Mouse (Mus musculus) forelimb bud, embryonic 11.5 days (tissue): ENCODE results near the gene Zfp976.
"Not testable (repeated sequence)": the region's sequence is repeated elsewhere in the genome, so short reads cannot be mapped to it uniquely, and the experiment has no call there.

ENCODE experiments used
- DNase-seq: peaks from one replicate; pipeline ENCODE4 v3.0.0-alpha.2; 2012; ENCODE audit warnings: low read depth, low spot score

Gene Zfp976

DNA sequence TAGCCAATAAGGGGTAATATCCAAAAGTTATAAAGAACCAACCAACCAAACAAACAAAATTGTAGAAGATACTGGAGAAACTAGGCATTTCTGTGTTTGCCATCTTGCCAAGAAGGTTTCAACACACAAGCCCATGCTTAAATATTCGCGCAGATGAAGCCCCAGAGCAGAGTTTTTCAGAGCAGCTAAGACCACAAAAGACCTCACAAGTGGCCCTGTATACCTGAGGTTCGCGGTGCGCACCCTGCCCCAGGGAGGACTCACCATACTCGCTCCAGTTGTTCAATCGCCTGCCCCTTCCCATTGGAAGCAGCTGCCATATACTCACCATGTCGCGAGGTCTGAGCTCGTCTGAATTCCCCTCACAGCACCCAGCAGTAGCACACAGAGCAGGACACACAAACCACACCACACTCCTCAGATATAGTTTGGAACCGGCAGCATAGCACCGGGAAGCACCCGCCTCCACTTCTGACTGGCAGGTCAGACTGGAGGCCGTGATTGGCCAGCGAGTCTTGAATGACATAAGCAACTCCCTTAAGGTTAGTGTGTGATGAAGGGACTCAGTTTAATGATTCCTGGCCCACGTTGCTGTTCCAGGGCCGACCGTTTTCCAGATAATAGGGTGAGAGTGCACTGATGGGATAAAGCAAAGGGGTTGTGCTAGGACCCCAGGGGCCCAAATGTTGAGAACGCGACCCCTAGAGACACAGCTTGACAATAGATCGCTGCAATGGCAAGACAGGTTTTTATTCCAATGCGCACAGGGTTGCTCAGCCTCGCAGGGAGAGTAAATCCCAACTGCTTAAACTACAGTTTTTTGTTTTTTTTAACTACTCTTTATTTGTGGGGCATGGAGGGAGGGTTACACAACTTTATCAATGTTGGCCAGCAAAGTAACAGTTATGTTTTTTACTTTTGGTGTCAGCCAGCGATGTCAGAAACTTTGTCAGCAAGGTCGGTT is at the start of gene Zfp976:
TSS of gene Zfp976 (minus strand) at position 437 of the 964 bp plus-strand sequence.
- DNase-seq = peak; percentile 66

DNA sequence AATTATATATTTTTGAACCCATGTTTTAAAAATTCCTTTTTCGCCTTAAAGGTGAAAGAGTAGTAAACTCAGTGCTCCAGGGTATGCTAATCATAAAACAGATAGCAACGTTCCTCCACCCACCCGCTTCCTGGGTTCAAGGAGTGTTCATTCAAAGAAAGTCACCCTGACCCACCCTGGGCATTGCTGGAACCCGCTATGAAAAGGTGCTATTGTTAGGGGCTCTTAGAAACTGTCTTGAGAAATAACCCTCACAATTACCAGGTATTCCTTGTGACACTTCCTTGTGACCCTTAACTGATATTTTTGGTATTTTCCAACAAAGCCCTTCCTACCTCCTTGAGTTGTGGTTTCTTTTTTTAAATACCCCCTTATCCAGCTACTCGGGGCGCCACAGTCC is 37.7 kb upstream of the Zfp976 start:
- not testable (repeated sequence) for DNase-seq

DNA sequence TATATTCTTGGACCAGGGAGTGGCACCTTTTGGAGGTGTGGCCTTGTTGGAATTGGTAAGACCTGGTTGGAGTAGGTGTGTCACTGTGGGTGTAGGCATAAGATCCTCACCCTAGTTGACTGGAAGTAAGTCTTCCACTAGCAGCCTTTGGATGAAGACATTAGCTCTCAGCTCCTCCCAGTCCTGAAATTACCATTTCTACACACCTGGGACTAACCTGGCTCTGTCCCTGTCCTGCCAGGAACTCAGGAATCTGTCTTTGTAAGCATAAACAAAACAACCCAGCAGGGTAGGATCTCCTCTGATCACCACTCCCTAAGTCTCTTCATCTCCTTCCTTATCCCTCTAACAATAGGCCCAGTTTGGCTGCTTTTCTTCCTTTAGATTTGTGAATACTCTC is 37.3 kb upstream of the Zfp976 start:
- not testable (repeated sequence) for DNase-seq

DNA sequence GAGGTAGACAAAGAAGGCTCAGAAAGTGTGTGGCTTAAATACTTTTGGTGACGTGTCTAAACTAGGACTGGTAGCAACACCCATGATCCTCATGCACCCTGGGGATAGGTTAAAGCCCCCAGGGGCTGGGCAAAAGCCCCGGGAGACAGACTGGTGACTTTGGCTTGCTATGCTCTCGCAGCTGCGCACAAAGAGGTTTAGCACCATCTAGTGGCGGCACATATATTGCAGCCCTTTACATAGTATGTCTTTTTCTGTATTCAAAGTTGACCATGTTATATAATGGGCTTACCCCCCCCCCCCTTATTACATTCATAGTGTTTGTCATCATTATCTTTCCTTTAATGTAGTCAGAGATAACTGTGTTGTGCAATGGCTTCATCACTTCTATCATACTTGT is 17.8 kb upstream of the Zfp976 start:
- not testable (repeated sequence) for DNase-seq

DNA sequence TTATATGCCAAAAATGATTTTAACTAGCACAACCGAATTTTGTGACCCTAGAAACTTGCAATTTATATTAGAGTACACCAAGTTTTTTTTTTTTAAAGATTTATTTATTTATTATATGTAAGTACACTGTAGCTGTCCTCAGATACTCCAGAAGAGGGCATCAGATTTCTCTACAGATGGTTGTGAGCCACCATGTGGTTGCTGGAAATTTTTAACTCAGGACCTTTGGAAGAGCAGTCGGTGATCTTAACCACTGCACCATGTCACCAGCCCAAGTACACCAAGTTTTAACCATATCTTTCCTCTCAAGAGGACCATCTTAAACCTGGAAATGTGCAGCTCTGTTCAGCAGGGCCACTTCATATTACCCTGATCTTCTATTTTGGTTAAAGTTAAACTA is 12.8 kb upstream of the Zfp976 start:
- not testable (repeated sequence) for DNase-seq

DNA sequence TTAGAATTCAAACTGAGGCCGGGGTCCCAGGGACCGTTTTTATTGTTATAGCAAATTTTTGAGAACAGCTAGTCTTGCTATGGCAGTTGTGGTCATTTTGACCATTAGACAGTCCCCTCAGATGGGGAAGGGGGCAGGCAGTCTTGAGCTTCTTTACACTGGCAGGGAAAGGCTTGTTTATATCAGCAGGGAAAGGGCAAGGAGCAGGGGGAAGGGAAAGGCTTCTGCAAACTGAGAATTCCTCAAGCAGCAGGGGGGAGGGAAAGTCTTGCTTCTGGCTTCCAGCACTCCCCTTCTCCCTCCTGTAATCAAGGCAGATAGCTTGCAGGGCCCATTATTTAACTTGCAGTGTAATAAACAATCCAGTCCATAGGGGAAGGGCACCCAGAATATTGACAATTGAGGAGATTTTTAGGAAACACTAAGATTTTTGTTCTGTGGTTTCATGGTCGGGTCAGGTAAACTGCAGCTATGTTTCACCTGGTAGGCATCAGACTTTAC is 782 bp upstream of the Zfp976 start:
- DNase-seq = not testable (repeated sequence)

DNA sequence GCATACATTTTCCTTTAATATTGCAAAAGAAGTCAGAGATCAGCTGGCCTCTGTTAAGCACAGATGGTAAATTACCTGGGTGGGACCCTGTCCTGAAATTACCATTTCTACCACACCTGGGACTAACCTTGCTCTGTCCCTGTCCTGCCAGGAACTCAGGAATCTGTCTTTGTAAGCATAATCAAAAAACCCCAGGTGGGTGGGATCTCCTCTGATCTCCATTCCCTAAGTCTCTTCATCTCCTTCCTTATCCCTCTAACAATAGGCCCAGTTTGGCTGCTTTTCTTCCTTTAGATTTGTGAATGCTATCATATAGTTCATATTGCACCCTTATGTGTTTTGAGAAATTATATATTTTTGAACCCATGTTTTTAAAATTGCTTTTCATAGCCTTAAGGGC is 11.4 kb downstream of the Zfp976 start:
- not testable (repeated sequence) for DNase-seq

DNA sequence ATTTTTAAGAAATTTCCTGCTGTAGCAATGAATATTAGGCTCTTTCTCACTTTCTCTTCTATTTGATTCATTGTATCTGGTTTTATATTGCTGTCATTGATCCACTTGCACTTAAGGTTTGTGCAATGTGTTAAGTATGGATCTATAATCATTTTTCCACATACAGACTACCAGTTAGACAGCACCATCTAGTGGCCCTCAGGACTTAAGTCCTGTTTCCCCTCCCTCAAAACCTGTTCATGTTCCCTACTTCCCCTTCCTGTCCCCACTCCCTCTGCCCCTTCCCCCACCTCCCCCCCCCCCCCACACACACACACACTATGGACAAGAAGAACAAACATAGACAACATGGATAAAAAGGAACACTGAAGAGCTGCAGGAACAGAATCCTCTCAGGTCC is 46.7 kb downstream of the Zfp976 start:
- DNase-seq = not testable (repeated sequence)

DNA sequence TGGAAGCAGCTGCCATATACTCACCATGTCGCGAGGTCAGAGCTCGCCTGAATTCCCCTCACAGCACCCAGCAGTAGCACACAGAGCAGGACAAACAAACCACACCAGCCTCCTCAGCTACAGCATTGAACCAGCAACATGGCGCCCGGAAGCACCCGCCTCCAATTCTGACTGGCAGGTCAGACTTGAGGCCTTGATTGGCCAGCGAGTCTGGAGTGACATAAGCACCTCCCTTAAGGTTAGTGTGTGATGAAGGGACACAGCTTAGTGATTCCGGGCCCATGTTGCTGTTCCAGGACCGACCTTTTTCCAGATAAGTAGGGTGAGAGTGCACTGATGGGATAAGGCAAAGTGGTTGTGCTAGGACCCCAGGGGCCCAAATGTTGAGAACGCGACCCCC is 50.0 kb downstream of the Zfp976 start, which contains the start of gene Zfp977:
TSS of gene Zfp977 (minus strand) at position 135 of the 400 bp plus-strand sequence.
- DNase-seq = not testable (repeated sequence)

DNA sequence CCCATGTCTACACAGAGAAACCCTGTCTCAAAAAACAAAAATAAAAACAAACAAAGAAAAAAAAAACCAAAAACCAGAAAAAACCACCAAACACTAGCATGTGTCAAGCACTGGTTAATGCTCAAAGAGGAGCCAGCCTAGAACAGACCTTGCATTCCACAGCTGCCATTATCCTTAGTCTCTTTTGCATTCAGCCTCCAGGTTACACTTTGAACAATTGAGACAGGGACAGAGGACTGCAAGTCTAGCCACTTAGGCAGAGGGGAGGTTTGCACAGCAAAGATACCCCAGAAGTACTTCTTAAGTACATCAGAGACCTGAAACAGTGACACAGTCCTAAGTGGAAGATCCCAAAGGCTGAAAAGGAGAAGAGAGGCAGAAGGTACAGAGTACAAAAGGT is 51.1 kb downstream of the Zfp976 start:
- DNase-seq = not testable (repeated sequence)

DNA sequence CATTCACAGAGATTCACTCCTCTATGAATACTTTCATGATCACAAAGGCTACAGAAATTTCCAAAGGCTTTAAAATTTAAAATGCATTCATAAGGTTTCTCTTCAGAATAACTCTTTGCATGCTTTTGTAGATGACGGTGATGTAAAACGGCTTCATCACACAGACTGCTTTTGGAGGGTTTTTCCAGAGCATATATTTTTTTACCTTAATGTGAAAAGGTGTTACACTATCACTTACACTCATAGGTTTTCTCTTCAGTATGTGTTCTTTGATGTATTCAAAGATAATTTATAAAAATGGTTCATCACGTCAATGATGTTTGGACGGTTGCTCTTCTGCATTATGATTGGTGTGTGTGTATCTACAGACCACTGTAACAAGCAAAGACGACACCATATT is 63.9 kb downstream of the Zfp976 start, which contains the start of gene Gm21028:
TSS of gene Gm21028 (minus strand) at position 101 of the 400 bp plus-strand sequence.
- DNase-seq = no peak
